ENCODE assay signal across 26 mouse cellular contexts in the genomic region with DNA sequence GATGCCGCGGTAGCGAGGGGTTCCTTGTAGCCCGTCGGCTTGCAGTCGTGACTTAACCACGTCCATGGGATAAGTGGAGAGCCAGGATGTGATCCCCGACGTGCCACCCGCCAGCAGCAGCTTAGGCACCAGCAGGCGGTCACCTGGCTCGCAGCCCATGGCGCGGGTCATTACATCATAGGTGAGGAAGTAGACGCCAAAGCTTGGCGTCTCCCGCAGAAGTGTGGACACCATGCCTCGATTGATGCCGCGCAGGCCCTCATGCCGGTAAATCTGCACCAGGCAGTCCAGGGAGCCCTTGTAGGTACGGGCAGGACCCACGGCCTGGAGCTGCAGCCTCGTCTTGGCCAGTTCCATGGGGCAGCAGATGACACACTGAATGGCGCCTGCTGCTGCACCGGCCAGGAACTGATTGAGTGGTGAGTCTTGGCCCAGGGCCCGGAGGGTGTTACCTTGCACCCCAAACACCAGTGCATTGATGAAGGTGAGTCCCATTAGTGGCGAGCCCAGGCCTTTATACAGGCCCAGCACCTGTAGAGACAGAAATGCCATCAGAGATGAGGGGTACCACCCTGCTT. TPM values are rescaled to one million over a fixed set of nuclear protein-coding genes. Genes with fewer than 3 reads are reported as not detected.
DNase-seq lines count a peak whose midpoint lies in the region; ATAC-seq lines count a peak whose summit lies in the region.
"Had no signal": no experiment of that assay in that cellular context is flagged by ENCODE, and none has a peak within 500 bp of the region (broad histone marks: within the 10 kb centered on the region; RNA-seq: fewer than 3 reads in every experiment).

No protein-coding gene starts in this region.

- peak; percentile 53 for DNase-seq in brain, adult 2 months (ENCODE audit: low read depth, low spot score)
- peak; percentile 87 for DNase-seq in cerebellum, adult 9-10 months
- no peak for DNase-seq in embryonic facial prominence, embryonic 10.5 days (ENCODE audit: low spot score)
- no peak for DNase-seq in lung, postnatal 10 days
- no peak for DNase-seq in urinary bladder, postnatal 36 days (ENCODE audit: low spot score in 2 of 2)
- DNase-seq: adrenal gland, postnatal 36 days; B cell, adult 2 months; kidney, adult 8-10 months; kidney, postnatal 10 days; lung, adult 18-20 months; lung, postnatal 14 days; thymus, postnatal 36 days had no signal

- H3K27ac ChIP-seq in embryonic facial prominence, embryonic 10.5 days (replicated peaks): 0 out of 2 replicates have a peak overlapping the region, but pooled peaks have one; percentile 4
- H3K27ac ChIP-seq: forebrain, embryonic 10.5 days; heart, embryonic 10.5 days; hindbrain, embryonic 15.5 days; limb, embryonic 12.5 days; liver, embryonic 12.5 days; neural tube, embryonic 13.5 days; stomach, embryonic 15.5 days had no signal

- peaks cover 46% of the 10 kb centered on the region for H3K36me3 ChIP-seq in megakaryocyte, embryonic 14.5 days (replicated peaks; ENCODE audit: low read length)
- H3K36me3 ChIP-seq in embryonic facial prominence, embryonic 10.5 days (replicated peaks): peaks cover 61% of the 10 kb centered on the region

- WGBS in embryonic facial prominence, embryonic 10.5 days: 96% methylated on average over 28 of the region's 28 CpGs

- no peak for ATAC-seq in megakaryocyte, adult 5-6 weeks (ENCODE audit: poor library complexity, severe bottlenecking)
- ATAC-seq: liver, embryonic 12.5 days; midbrain, embryonic 16.5 days had no signal

- peak overlapping the region; percentile 42 for H3K4me3 ChIP-seq in megakaryocyte, embryonic 14.5 days (replicated peaks)
- H3K4me3 ChIP-seq in embryonic facial prominence, embryonic 10.5 days: no peak overlapping the region
- H3K4me3 ChIP-seq: forebrain, embryonic 10.5 days; heart, embryonic 10.5 days; hindbrain, embryonic 15.5 days; limb, embryonic 12.5 days; liver, embryonic 12.5 days; myocyte; neural tube, embryonic 13.5 days; stomach, embryonic 15.5 days had no signal

- H3K4me1 ChIP-seq in megakaryocyte, embryonic 14.5 days: peaks cover 18% of the 10 kb centered on the region
- H3K4me1 ChIP-seq in embryonic facial prominence, embryonic 10.5 days: peaks cover 5% of the 10 kb centered on the region; the same call in 1 of the 2 replicates
- H3K4me1 ChIP-seq: liver, embryonic 12.5 days; stomach, embryonic 15.5 days had no signal

- H3K27me3 ChIP-seq in megakaryocyte, embryonic 14.5 days (replicated peaks): no peaks in the 10 kb centered on the region
- H3K27me3 ChIP-seq in embryonic facial prominence, embryonic 10.5 days (replicated peaks; ENCODE audit: low read depth, poor library complexity, severe bottlenecking): no peaks in the 10 kb centered on the region
- H3K27me3 ChIP-seq: CH12.LX; hindbrain, embryonic 15.5 days; limb, embryonic 12.5 days; liver, embryonic 12.5 days; neural tube, embryonic 13.5 days; stomach, embryonic 15.5 days had no signal

- peaks cover 19% of the 10 kb centered on the region for H3K9me3 ChIP-seq in megakaryocyte, embryonic 14.5 days
- H3K9me3 ChIP-seq in embryonic facial prominence, embryonic 10.5 days: no peaks in the 10 kb centered on the region
- H3K9me3 ChIP-seq: heart, embryonic 10.5 days; hindbrain, embryonic 15.5 days; limb, embryonic 12.5 days; neural tube, embryonic 13.5 days; stomach, embryonic 15.5 days had no signal

RNA-seq across cellular contexts. Expression of a gene that starts 8.6 kb away (rescaled TPM):
- 1.4 and 1.5 TPM in 2 replicates for polyA plus RNA-seq in megakaryocyte, embryonic 14.5 days (2012; ENCODE audit: insufficient read depth, low replicate concordance)
- 0.48 and 0.56 TPM in 2 replicates for total RNA-seq in megakaryocyte, adult 5-6 weeks (2015)
- 0.16 TPM in 1 of 2 replicates, not detected in the other for total RNA-seq in megakaryocyte, adult 5-6 weeks (2017)
- 12.9 and 13.6 TPM in 2 replicates for polyA plus RNA-seq in embryonic facial prominence, embryonic 10.5 days (2016; fragmentation: Nextera tagmentation; extraction: Ambion mirVana)
- total RNA-seq: hematopoietic stem cell, adult 5-6 weeks; megakaryocyte-erythroid progenitor cell, adult 5-6 weeks had no signal

RNA-seq across cellular contexts. Expression of a gene that starts 8.8 kb away (rescaled TPM):
- 1.2 TPM in 2 replicates for polyA plus RNA-seq in megakaryocyte, embryonic 14.5 days (2012; ENCODE audit: insufficient read depth, low replicate concordance)
- total RNA-seq in megakaryocyte, adult 5-6 weeks (2015): 0.22 and 0.52 TPM in 2 replicates
- 0.45 and 0.59 TPM in 2 replicates for total RNA-seq in megakaryocyte, adult 5-6 weeks (2017)
- polyA plus RNA-seq in embryonic facial prominence, embryonic 10.5 days (2016; fragmentation: Nextera tagmentation; extraction: Ambion mirVana): 13.1 and 15.2 TPM in 2 replicates

RNA-seq across cellular contexts. Expression of a gene that starts 34.3 kb away (rescaled TPM):
- 16.0 and 25.6 TPM in 2 replicates for polyA plus RNA-seq in megakaryocyte, embryonic 14.5 days (2012; ENCODE audit: insufficient read depth, low replicate concordance)
- 67.2 and 70.7 TPM in 2 replicates for total RNA-seq in megakaryocyte, adult 5-6 weeks (2015)
- total RNA-seq in megakaryocyte, adult 5-6 weeks (2017): 40.3 and 50.5 TPM in 2 replicates
- 14.0 and 15.0 TPM in 2 replicates for polyA plus RNA-seq in embryonic facial prominence, embryonic 10.5 days (2016; fragmentation: Nextera tagmentation; extraction: Ambion mirVana)

Comparison
In these comparisons a context has a peak if more than half of its experiments do, and no peak if none do; other contexts are left out.
1. DNase-seq: peak in brain, adult 2 months (single experiment) and cerebellum, adult 9-10 months (single experiment); none in embryonic facial prominence, embryonic 10.5 days (single experiment), lung, postnatal 10 days (single experiment) and urinary bladder, postnatal 36 days (0 of 2).